Mouse (Mus musculus): ENCODE data around the gene Parp14. TPM values are rescaled to one million over a fixed set of nuclear protein-coding genes. Genes with fewer than 3 reads are reported as not detected.
A peak's percentile ranks its signal among the peaks of the same experiment; 100 is the strongest.

The Parp14 gene
- total and polyA plus RNA-seq, 3 experiments = 3.9 to 6.4 (median 6.0) TPM

GRCm38 (mm10) chr16:35817255-35818089 is 53.9 kb downstream of the Parp14 start:
- in situ Hi-C loops (cut with MboI; ENCODE audit: low pct_ligation_motif_present, low pct_unique_long_range_greater_than_20kb, low sequenced_read_pairs) (loop anchor here (5.0 kb wide), 2 partner anchors 40 to 85 kb away; no protein-coding TSS in a partner anchor), dilution Hi-C loops (cut with MboI; ENCODE audit: extremely low pct_ligation_motif_present, extremely low pct_unique_long_range_greater_than_20kb, low sequenced_read_pairs) (no loop called here)
- Histone ChIP-seq H3K9me3 (replicated peaks; ENCODE audit: low read length) (no peaks in the 10 kb centered on the region), H3K4me2 (ENCODE audit: insufficient read depth, low read depth, poor library complexity, severe bottlenecking) (no peak overlapping the region), H3K27me3 (replicated peaks) (no peaks in the 10 kb centered on the region), H3K4me1 (ENCODE audit: control insufficient read depth in 1 of 2, insufficient read depth in 2 of 2) (0 out of 4 replicates have a peak, but pooled peaks cover 0 to 2% of the 10 kb centered on the region in 2 experiments), H3K79me2 (replicated peaks; ENCODE audit: control insufficient read depth, extremely low read depth, insufficient read depth, poor library complexity, severe bottlenecking) (no peaks in the 10 kb centered on the region), H3K27ac (ENCODE audit: insufficient read depth, low read depth) (no peak overlapping the region), H3K36me3 (replicated peaks in 1 of 2; ENCODE audit: control insufficient read depth in 1 of 2, insufficient read depth in 1 of 2, low read length in 1 of 2) (peaks cover 28 to 85% of the 10 kb centered on the region in 2 experiments), H3K4me3 (replicated peaks in 1 of 3; ENCODE audit: low read depth in 2 of 3, low read length in 2 of 3, poor library complexity in 1 of 3) (no peak overlapping the region), H3K9ac (ENCODE audit: insufficient read depth, low read depth) (no peak overlapping the region)
- peak; percentile 49; the same call in 1 of the 2 replicates for TF ChIP-seq NRF1 (IDR thresholded peaks at IDR 0.05; ENCODE audit: low read depth, low read length)
- peak; percentile 59; the same call in 1 of the 2 replicates for TF ChIP-seq MEF2A (IDR thresholded peaks at IDR 0.05; ENCODE audit: borderline replicate concordance, low read depth, low read length)
- no peak for TF ChIP-seq ETS1 (conservative IDR thresholded peaks at IDR 0.05; ENCODE audit: low read depth, low read length)
- no peak for TF ChIP-seq GABPA (IDR thresholded peaks at IDR 0.05; ENCODE audit: insufficient replicate concordance, low read depth, low read length)
- TF ChIP-seq MYC (IDR thresholded peaks at IDR 0.05; ENCODE audit: low read depth, low read length) = peak; percentile 61; the same call in 1 of the 2 replicates
- no peak for TF ChIP-seq POLR2AphosphoS2 (IDR thresholded peaks at IDR 0.05; ENCODE audit: low read depth, low read length)
- TF ChIP-seq PAX5 (IDR thresholded peaks at IDR 0.05; ENCODE audit: low read length) = no peak
- no peak for TF ChIP-seq KAT2A (IDR thresholded peaks at IDR 0.05; ENCODE audit: insufficient replicate concordance, low read length)
- TF ChIP-seq USF2 (conservative IDR thresholded peaks at IDR 0.05; ENCODE audit: low read depth, low read length) = no peak
- no peak for TF ChIP-seq MAFK (IDR thresholded peaks at IDR 0.05; ENCODE audit: insufficient replicate concordance, low read length)
- peak; percentile 99 to 100 for TF ChIP-seq CTCF (conservative IDR thresholded peaks at IDR 0.05 in 1 of 2, IDR thresholded peaks at IDR 0.05 in 1 of 2; ENCODE audit: low read depth in 2 of 2, low read length in 2 of 2)
- TF ChIP-seq ZMIZ1 (IDR thresholded peaks at IDR 0.05; ENCODE audit: low read depth, low read length) = no peak
- no peak for TF ChIP-seq E2F4 (IDR thresholded peaks at IDR 0.05; ENCODE audit: insufficient replicate concordance, low read depth, low read length)
- TF ChIP-seq POLR2A (IDR thresholded peaks at IDR 0.05; ENCODE audit: low read depth, low read length) = no peak
- TF ChIP-seq JUN (IDR thresholded peaks at IDR 0.05; ENCODE audit: insufficient read depth, low read depth, low read length) = no peak
- no peak for TF ChIP-seq CHD2 (IDR thresholded peaks at IDR 0.05; ENCODE audit: low read length)
- TF ChIP-seq UBTF (IDR thresholded peaks at IDR 0.05; ENCODE audit: low read depth, low read length) = no peak
- peak; percentile 31; the same call in 1 of the 2 replicates for TF ChIP-seq MAZ (IDR thresholded peaks at IDR 0.05; ENCODE audit: low read depth, low read length)
- TF ChIP-seq RCOR1 (conservative IDR thresholded peaks at IDR 0.05; ENCODE audit: low read depth, low read length) = 0 out of 2 replicates have a peak, but pooled peaks have one; percentile 27
- no peak for TF ChIP-seq ELF1 (IDR thresholded peaks at IDR 0.05; ENCODE audit: low read depth, low read length)
- peak; percentile 77; the same call in 1 of the 2 replicates for TF ChIP-seq NELFE (IDR thresholded peaks at IDR 0.05; ENCODE audit: low read depth, low read length)
- TF ChIP-seq SIN3A (IDR thresholded peaks at IDR 0.05; ENCODE audit: low read length) = 0 out of 2 replicates have a peak, but pooled peaks have one; percentile 39
- TF ChIP-seq IRF4 (IDR thresholded peaks at IDR 0.05; ENCODE audit: low read depth, low read length) = peak; percentile 43; the same call in 1 of the 2 replicates
- peak; percentile 50; the same call in 1 of the 2 replicates for TF ChIP-seq MAX (IDR thresholded peaks at IDR 0.05; ENCODE audit: low read length)
- no peak for TF ChIP-seq TBP (conservative IDR thresholded peaks at IDR 0.05; ENCODE audit: low read depth, low read length)
- no peak for TF ChIP-seq MXI1 (IDR thresholded peaks at IDR 0.05; ENCODE audit: low read depth, low read length)
- no peak for TF ChIP-seq JUND (conservative IDR thresholded peaks at IDR 0.05; ENCODE audit: low read depth, low read length)
- peak; percentile 98 for TF ChIP-seq ZC3H11A (IDR thresholded peaks at IDR 0.05; ENCODE audit: low read depth, low read length)
- TF ChIP-seq SMC3 (IDR thresholded peaks at IDR 0.05; ENCODE audit: low read depth, low read length) = peak; percentile 100
- TF ChIP-seq EP300 (IDR thresholded peaks at IDR 0.05; ENCODE audit: low read length) = no peak
- peak; percentile 19; the same call in 1 of the 2 replicates for TF ChIP-seq TCF12 (IDR thresholded peaks at IDR 0.05; ENCODE audit: low read depth, low read length)
- no peak for TF ChIP-seq USF1 (IDR thresholded peaks at IDR 0.05; ENCODE audit: low read depth, low read length)
- TF ChIP-seq BHLHE40 (IDR thresholded peaks at IDR 0.05; ENCODE audit: low read depth, low read length) = no peak
- TF ChIP-seq ZKSCAN1 (IDR thresholded peaks at IDR 0.05; ENCODE audit: borderline replicate concordance, low read depth, low read length) = no peak
- no peak for TF ChIP-seq CHD1 (IDR thresholded peaks at IDR 0.05; ENCODE audit: low read depth, low read length)
- no peak for TF ChIP-seq HCFC1 (IDR thresholded peaks at IDR 0.05; ENCODE audit: low read depth, low read length)
- peak; percentile 100 for TF ChIP-seq RAD21 (IDR thresholded peaks at IDR 0.05; ENCODE audit: low read depth, low read length)
- TF ChIP-seq ZNF384 (IDR thresholded peaks at IDR 0.05; ENCODE audit: low read depth, low read length) = no peak
- DNase-seq (ENCODE audit: extremely low read depth) = peak; percentile 81
